Mouse (Mus musculus) heart, embryonic 15.5 days (tissue): ENCODE data around the gene Ncf1. TPM values are rescaled to one million over a fixed set of nuclear protein-coding genes. Genes with fewer than 3 reads are reported as not detected.
A peak's percentile ranks its signal among the peaks of the same experiment; 100 is the strongest.

Experiments
- ATAC-seq: fragments of 200-750 bp; cut with Nextera tagmentation; replicated peaks from 2 replicates; pipeline ENCODE4 v1.8.0; 2017; ENCODE audit warnings: low read depth, moderate TSS enrichment; ENCODE audit not compliant: insufficient number of reproducible peaks, insufficient read depth, low FRiP score
- H3K27ac ChIP-seq: fragments of 300-500 bp; sonication (generic); 2 replicates; pipeline ENCODE4 v1.5.1; 2015; ENCODE audit warnings: mild to moderate bottlenecking, inconsistent platforms
- H3K27me3 ChIP-seq: fragments of 300-500 bp; sonication (generic); 2 replicates; pipeline ENCODE4 v1.6.1; 2015; ENCODE audit warnings: inconsistent platforms
- H3K36me3 ChIP-seq: fragments of 300-500 bp; sonication (generic); 2 replicates; pipeline ENCODE4 v1.6.1; 2015; ENCODE audit warnings: mild to moderate bottlenecking, inconsistent platforms
- H3K4me1 ChIP-seq: fragments of 300-500 bp; sonication (generic); replicated peaks from 2 replicates; pipeline ENCODE4 v1.6.1; 2015; ENCODE audit warnings: inconsistent platforms
- H3K4me2 ChIP-seq: fragments of 300-500 bp; sonication (generic); 2 replicates; pipeline ENCODE4 v1.6.1; 2015; ENCODE audit warnings: inconsistent platforms, mild to moderate bottlenecking, moderate library complexity
- H3K4me3 ChIP-seq: fragments of 300-500 bp; sonication (generic); 2 replicates; pipeline ENCODE4 v1.5.1; 2015; ENCODE audit warnings: mild to moderate bottlenecking, inconsistent platforms
- H3K9ac ChIP-seq: fragments of 300-500 bp; sonication (generic); 2 replicates; pipeline ENCODE4 v1.6.1; 2015; ENCODE audit warnings: mild to moderate bottlenecking, inconsistent platforms
- H3K9me3 ChIP-seq: fragments of 300-500 bp; sonication (generic); replicated peaks from 2 replicates; pipeline ENCODE4 v1.6.1; 2016; ENCODE audit warnings: inconsistent platforms
- WGBS: fragments of 180-500 bp; shearing (Covaris S2); methylation state at CpG from one replicate; pipeline ENCODE4 v1.1.7; 2015; ENCODE audit warnings: mixed read lengths; 5-methylcytosine and 5-hydroxymethylcytosine counted together
- polyA plus RNA-seq: library from polyadenylated mRNA; unstranded; fragments of >200 nt; fragmentation: Nextera tagmentation; extraction: Ambion mirVana; gene quantifications from 2 replicates; pipeline ENCODE4 v1.2.1, GENCODE M21; 2015

The Ncf1 gene
- polyA plus RNA-seq, 1 experiment from 2014 or later = 3.1 TPM

DNA sequence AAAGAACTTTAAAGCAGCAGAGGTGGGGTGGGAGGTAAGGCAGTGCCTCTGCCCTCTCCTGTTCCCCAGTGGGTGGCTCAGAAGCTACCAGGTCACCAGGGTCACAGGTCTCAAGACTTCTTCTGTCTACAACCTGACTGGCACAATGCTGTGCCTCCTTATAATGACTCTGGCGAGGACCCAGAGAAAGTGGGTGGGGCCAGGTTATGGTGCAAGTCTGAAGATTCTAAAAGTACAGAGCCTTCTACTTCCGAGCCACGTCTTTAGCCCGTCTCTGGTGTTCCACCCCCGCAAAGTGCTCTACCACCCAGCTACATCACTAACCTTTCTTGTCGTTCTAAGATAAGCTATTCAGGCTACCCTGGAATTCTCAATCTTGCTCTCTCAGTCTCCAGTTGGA is 2.7 kb upstream of the Ncf1 start:
- no peaks in the 10 kb centered on the region for H3K9me3 ChIP-seq
- no peak overlapping the region for H3K27ac ChIP-seq
- no peak overlapping the region for H3K4me2 ChIP-seq
- no peak overlapping the region for H3K4me3 ChIP-seq
- peaks cover 15% of the 10 kb centered on the region for H3K36me3 ChIP-seq
- H3K27me3 ChIP-seq = no peaks in the 10 kb centered on the region
- peaks cover 56% of the 10 kb centered on the region for H3K4me1 ChIP-seq
- no peak for ATAC-seq
- H3K9ac ChIP-seq = no peak overlapping the region
- WGBS = 36% methylated on average over 6 of the region's 6 CpGs

DNA sequence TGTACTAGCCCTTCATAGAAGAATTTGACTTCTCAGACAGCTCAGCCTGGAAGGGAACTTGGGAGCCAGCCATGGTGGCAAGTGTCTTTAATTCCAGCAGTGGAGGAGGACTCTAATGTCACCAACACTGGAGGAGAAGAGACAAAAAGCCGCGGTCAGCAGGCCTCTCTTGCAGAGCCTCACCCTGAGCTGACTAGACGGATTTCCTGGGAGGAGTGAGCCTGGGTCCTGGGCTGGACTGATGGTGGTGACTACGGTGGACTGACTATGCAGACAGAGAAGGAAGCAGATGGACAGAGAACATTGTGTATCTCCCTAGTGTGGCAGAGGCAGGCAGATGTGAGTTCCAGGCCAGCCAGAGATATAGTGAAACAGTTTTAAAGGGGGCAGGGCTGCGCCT is 2.0 kb upstream of the Ncf1 start:
- Histone ChIP-seq H3K4me1 (peaks cover 61% of the 10 kb centered on the region), H3K4me3 (no peak overlapping the region), H3K9me3 (no peaks in the 10 kb centered on the region), H3K9ac (no peak overlapping the region), H3K27ac (no peak overlapping the region; the same call in 1 of the 2 replicates), H3K27me3 (no peaks in the 10 kb centered on the region), H3K36me3 (peaks cover 8% of the 10 kb centered on the region; the same call in 1 of the 2 replicates), H3K4me2 (no peak overlapping the region)
- WGBS = 73% methylated on average over 5 of the region's 5 CpGs
- ATAC-seq = no peak

DNA sequence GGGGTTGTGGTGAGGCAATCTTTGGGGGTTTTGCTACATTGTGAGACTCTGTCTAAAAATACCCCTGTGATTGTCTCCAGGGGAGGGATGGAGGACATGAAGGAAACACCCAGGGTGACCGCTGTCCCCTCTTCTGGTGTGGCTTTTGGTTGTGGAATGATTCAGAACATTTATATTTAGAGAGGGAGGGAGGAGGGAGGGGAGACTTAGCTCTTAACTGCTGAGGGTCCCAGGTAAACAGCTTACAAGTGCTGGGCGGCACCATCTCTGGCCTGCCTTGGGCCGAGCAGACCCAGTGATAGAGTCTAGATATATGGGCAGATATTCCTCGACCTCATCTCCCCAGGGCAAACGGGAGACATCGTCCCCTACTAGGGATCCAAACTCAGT is 1.2 kb downstream of the Ncf1 start:
- Histone ChIP-seq H3K27ac (peak overlapping the region; percentile 22; the same call in 1 of the 2 replicates), H3K9me3 (no peaks in the 10 kb centered on the region), H3K27me3 (peaks cover 2% of the 10 kb centered on the region; the same call in 1 of the 2 replicates), H3K4me2 (peak overlapping the region; percentile 21; the same call in 1 of the 2 replicates), H3K36me3 (no peaks in the 10 kb centered on the region), H3K4me3 (no peak overlapping the region), H3K9ac (no peak overlapping the region), H3K4me1 (peaks cover 37% of the 10 kb centered on the region)
- WGBS = 57% methylated on average over 6 of the region's 6 CpGs
- no peak for ATAC-seq

DNA sequence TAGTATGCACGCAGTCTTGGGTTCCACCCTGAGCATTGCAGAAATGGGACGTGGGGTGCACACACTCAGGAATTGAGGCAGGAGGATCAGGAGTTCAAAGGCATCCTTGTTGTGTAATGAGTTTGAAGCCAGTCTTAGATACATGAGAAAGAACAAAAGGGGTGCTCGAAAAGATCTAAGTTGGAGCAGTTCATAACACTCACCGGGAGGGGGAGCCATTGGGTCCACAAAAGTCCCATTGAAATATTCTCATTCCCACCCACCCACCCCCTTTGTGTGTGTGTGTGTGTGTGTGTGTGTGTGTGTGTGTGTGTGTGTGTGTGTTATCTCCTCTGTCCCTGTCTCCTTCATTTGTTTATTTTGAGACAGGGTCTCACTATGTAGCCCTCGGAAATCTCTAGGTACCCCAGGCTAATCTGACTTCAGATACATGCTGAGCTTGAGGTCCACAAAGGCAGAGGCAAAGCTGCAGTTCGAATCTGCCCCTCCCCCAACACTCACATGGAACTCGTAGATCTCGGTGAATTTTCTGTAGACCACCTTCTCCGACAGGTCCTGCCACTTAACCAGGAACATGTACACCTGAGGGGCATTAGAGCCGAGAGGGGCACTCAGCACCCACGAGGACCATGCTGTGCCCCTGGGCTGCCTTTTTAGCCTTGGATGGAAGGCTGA is 1.7 kb downstream of the Ncf1 start:
- peaks cover 32% of the 10 kb centered on the region for H3K4me1 ChIP-seq
- no peaks in the 10 kb centered on the region for H3K9me3 ChIP-seq
- no peak for ATAC-seq
- peaks cover 5% of the 10 kb centered on the region for H3K27me3 ChIP-seq
- 31% methylated on average over 11 of the region's 11 CpGs for WGBS
- H3K9ac ChIP-seq = no peak overlapping the region
- no peaks in the 10 kb centered on the region for H3K36me3 ChIP-seq
- no peak overlapping the region for H3K4me3 ChIP-seq
- H3K27ac ChIP-seq = peak overlapping the region; percentile 22; the same call in 1 of the 2 replicates
- H3K4me2 ChIP-seq = peak overlapping the region; percentile 21; the same call in 1 of the 2 replicates

DNA sequence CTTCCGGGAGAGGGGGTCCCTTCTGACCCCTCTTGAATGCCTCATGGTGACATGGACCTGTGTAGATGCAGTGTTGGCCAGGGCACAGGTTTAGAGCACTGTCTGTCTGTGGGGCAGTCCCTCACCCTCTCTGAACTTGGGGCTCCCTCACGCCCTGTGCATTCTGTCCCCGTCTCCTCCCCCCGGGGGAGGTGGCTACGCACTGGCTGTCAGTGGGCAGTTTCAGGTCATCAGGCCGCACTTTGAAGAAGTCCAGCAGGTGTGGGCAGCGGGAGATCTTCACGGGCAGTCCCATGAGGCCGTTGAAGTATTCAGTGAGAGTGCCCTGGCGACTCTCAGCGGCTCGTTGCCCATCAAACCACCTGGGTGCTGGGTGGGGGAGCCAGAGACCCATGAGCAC is 2.5 kb downstream of the Ncf1 start:
- Histone ChIP-seq H3K4me1 (peaks cover 29% of the 10 kb centered on the region), H3K4me2 (no peak overlapping the region), H3K9me3 (no peaks in the 10 kb centered on the region), H3K27me3 (peaks cover 12% of the 10 kb centered on the region), H3K36me3 (no peaks in the 10 kb centered on the region), H3K4me3 (no peak overlapping the region), H3K27ac (no peak overlapping the region), H3K9ac (no peak overlapping the region)
- ATAC-seq = no peak
- 57% methylated on average over 12 of the region's 12 CpGs for WGBS

DNA sequence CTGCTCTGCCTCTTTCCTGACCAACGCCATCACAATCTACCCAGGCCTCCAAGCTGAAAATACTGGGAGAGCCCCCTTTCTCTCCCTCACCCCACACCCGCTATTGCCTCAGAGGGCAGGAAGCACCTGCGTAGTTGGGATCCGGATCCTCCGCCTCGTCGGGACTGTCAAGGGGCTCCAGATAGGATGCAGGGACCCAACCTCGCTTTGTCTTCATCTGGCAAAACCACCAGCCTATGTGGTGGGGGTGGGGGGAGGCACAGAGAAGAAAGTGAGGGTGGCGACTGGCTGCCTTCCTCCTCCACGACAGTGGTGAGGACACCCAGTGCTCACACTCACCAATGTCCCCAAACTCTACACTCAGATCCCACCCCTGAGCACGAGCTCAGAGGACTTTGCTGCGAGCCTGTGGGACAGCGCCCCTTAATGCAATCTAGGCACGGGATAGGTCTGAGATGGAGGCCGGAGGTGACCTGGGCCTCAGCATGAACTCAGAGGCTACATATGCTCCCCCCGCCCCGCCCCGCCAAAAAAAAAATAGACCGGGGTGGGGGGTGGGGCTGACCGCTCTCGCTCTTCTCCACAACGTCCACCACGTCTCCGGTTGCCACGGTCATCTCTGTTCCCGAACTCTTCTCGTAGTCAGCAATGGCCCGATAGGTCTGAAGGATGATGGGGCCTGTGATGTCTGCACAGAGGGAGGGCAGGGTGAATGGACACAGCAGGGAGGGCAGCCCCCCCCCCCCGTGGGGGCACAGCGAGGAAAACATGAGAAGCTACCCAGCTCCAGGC is 4.1 kb downstream of the Ncf1 start:
- no peak overlapping the region for H3K27ac ChIP-seq
- H3K9me3 ChIP-seq = no peaks in the 10 kb centered on the region
- H3K27me3 ChIP-seq = peaks cover 16% of the 10 kb centered on the region
- peaks cover 32% of the 10 kb centered on the region for H3K4me1 ChIP-seq
- H3K9ac ChIP-seq = no peak overlapping the region
- 73% methylated on average over 30 of the region's 30 CpGs for WGBS
- no peak for ATAC-seq
- no peak overlapping the region for H3K4me2 ChIP-seq
- H3K4me3 ChIP-seq = no peak overlapping the region
- no peaks in the 10 kb centered on the region for H3K36me3 ChIP-seq

DNA sequence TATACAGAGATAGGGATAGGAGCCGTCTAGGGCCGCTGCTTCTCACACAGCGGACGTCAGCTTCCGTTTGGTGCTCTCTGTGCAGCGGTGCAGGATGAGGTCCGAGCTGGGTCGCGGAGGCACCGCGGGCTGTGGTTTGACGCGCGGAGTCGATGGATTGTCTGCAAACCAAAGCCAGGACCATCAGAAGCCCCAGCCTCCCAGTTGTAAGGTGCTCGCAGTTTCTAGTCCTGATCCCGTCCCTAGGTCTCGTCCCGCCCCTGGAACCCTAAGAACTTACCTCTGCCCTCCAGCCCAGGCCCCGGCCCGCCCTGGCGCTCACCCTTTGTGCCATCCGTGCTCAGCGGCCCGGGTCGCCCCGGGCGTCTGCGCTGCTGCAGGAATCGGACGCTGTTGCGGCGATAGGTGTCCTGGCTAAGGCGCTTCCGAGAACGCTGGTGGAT is 7.7 kb downstream of the Ncf1 start:
- H3K9me3 ChIP-seq = no peaks in the 10 kb centered on the region
- H3K4me1 ChIP-seq = peaks cover 20% of the 10 kb centered on the region
- H3K4me2 ChIP-seq = peak overlapping the region; percentile 82
- peak overlapping the region; percentile 54 for H3K9ac ChIP-seq
- ATAC-seq = no peak; the same call in 1 of the 2 replicates
- peaks cover 2% of the 10 kb centered on the region; the same call in 1 of the 2 replicates for H3K36me3 ChIP-seq
- H3K27me3 ChIP-seq = peaks cover 16% of the 10 kb centered on the region
- peak overlapping the region; percentile 40 for H3K4me3 ChIP-seq
- WGBS = 7% methylated on average over 36 of the region's 36 CpGs
- H3K27ac ChIP-seq = no peak overlapping the region

DNA sequence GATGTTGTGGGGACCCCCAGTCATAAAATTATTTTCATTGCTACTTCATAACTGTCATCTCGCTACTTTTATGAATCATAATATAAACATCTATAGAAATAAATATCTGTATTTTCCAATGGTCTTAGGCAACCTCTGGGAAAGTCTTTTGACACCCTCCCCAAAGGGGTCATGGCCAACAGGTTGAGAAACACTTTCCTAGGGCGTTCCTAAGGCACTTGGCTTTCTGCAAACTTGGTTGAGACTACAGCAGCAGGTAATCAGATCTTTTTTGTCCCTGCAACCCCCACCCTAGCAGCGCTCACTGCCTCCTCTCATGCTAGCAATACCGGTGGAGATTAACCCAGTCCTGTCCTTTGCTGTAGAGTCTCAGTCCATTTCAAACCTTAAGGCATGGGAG is 8.1 kb downstream of the Ncf1 start:
- H3K4me3 ChIP-seq = peak overlapping the region; percentile 40
- peaks cover 16% of the 10 kb centered on the region for H3K27me3 ChIP-seq
- H3K27ac ChIP-seq = no peak overlapping the region
- peaks cover 6% of the 10 kb centered on the region; the same call in 1 of the 2 replicates for H3K36me3 ChIP-seq
- peaks cover 15% of the 10 kb centered on the region for H3K4me1 ChIP-seq
- no peaks in the 10 kb centered on the region for H3K9me3 ChIP-seq
- ATAC-seq = no peak
- H3K9ac ChIP-seq = no peak overlapping the region
- H3K4me2 ChIP-seq = peak overlapping the region; percentile 82
- WGBS = 41% methylated on average over 4 of the region's 4 CpGs

DNA sequence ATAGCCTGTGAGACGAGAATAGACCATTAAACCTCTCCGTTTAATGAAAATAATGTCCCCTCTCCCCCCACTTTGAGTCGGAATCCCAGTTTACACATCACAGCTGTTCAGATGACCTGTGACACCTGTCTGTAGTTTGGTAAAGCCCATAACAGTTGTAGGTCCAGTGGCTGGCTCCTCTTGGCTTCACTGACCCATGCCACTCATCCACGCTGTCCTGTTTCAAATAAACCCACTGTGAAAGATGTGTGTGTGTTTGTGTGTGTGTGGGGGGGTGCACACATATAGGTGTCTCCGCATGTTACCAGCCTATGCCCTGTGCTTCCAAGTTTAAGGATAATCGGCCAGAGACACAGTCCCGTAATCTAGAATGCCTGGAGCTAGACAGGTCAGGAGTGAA is 11.5 kb downstream of the Ncf1 start:
- Histone ChIP-seq H3K36me3 (peaks cover 8% of the 10 kb centered on the region; the same call in 1 of the 2 replicates), H3K4me2 (no peak overlapping the region), H3K9me3 (no peaks in the 10 kb centered on the region), H3K4me3 (no peak overlapping the region), H3K27ac (no peak overlapping the region), H3K27me3 (peaks cover 13% of the 10 kb centered on the region), H3K9ac (no peak overlapping the region), H3K4me1 (peaks cover 11% of the 10 kb centered on the region)
- 90% methylated on average over 7 of the region's 7 CpGs for WGBS
- ATAC-seq = no peak

DNA sequence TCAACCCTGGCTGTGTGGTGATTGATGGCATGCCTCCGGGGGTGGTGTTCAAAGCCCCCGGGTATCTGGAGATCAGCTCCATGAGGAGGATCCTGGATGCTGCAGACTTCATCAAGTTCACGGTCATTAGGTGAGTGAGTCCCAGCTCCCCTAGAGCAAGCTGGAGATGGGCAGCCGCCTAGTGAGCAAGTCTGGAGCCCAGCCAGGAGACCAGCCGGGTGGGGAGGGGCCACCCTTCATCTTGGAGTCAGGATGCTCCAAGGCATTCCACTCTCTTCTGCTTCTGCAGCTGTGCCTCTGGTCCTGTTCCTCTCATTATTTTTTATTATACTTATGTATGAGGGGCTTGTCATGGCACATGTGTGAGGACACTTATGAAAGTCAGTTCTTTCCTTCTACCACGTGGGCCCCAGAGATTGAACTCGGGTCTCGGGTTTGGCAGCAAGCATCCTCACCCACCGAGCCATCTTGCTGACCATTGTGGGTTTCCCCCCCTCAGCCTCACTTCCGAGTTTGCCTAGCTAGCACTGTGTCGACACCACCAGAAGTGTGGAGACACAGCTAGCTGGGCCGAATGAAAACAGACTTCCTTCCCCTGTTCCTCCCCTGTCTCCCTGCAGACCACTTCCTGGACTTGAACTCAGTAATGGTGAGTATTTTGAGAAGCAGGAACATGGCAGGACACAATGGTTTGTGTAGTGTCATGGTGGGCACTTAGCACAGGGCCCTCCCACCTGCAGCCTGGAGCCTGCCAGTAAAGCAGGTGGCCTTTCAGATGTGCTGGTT is 15.2 kb downstream of the Ncf1 start:
- Histone ChIP-seq H3K4me3 (no peak overlapping the region), H3K4me2 (no peak overlapping the region), H3K9ac (no peak overlapping the region), H3K4me1 (peaks cover 4% of the 10 kb centered on the region; the same call in 1 of the 2 replicates), H3K27me3 (no peaks in the 10 kb centered on the region), H3K27ac (no peak overlapping the region), H3K9me3 (no peaks in the 10 kb centered on the region), H3K36me3 (peaks cover 13% of the 10 kb centered on the region; the same call in 1 of the 2 replicates)
- WGBS = 49% methylated on average over 12 of the region's 12 CpGs
- no peak for ATAC-seq
